Mouse (Mus musculus): ENCODE results near the gene Rom1.

DNA sequence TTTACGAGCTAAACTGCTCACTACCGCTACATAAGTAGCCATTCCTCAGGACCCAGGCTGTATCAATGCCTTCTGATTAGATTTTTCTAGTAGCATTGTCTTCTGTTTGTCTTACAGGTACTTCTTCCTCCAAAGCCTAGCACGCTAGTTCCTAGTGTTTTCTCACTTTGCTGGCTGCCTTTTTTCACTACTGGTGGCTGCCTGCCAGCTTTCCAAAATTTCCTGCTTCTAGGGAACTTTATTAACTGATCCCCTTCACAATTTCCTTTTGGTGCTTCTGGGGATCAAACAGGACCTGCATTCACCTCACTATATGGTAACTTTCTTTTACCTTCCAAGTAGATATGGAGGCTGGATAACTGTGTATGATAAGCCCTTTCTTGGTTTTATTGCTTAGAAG lies 30.1 kb downstream of the Rom1 start:
- TF ChIP-seq GATA1 (IDR thresholded peaks at IDR 0.05; ENCODE audit: borderline replicate concordance, low read length) = no peak
- TF ChIP-seq FLI1 (IDR thresholded peaks at IDR 0.05; ENCODE audit: low read length) = no peak

Data from megakaryocyte, embryonic 14.5 days (primary cell).